Mouse (Mus musculus) liver, postnatal 0 days (tissue): ENCODE results near the gene Tnik. TPM values are rescaled to one million over a fixed set of nuclear protein-coding genes. Genes with fewer than 3 reads are reported as not detected.

Experiments used
- ATAC-seq: fragments of 200-750 bp; cut with Nextera tagmentation; 2 replicates; pipeline ENCODE4 v1.8.0; 2017; ENCODE audit warnings: mild to moderate bottlenecking, moderate library complexity
- DNase-seq: peaks from one replicate; pipeline ENCODE4 v3.0.0-alpha.2; 2016
- H3K27ac ChIP-seq: fragments of 300-500 bp; sonication (generic); 2 replicates; pipeline ENCODE4 v1.5.1; 2014; ENCODE audit warnings: antibody characterized with exemption, moderate library complexity, mild to moderate bottlenecking, low read depth
- H3K27me3 ChIP-seq: fragments of 300-500 bp; sonication (generic); 2 replicates; pipeline ENCODE4 v1.6.1; 2014; ENCODE audit warnings: low read length, control low read depth, mixed read lengths; ENCODE audit not compliant: insufficient read depth
- H3K36me3 ChIP-seq: fragments of 300-500 bp; sonication (generic); replicated peaks from 2 replicates; pipeline ENCODE4 v1.6.1; 2014; ENCODE audit warnings: mild to moderate bottlenecking, control low read depth, low read length, moderate library complexity, mixed read lengths; ENCODE audit not compliant: insufficient read depth
- H3K4me1 ChIP-seq: fragments of 300-500 bp; sonication (generic); 2 replicates; pipeline ENCODE4 v1.6.1; 2014; ENCODE audit warnings: antibody characterized with exemption, mild to moderate bottlenecking, control low read depth; ENCODE audit not compliant: insufficient read depth
- H3K4me2 ChIP-seq: fragments of 300-500 bp; sonication (generic); 2 replicates; pipeline ENCODE4 v1.6.1; 2014; ENCODE audit warnings: low read depth, mild to moderate bottlenecking, low read length, moderate library complexity, mixed read lengths
- H3K4me3 ChIP-seq: fragments of 300-500 bp; sonication (generic); 2 replicates; pipeline ENCODE4 v1.5.1; 2014; ENCODE audit warnings: low read depth, low read length
- H3K9ac ChIP-seq: fragments of 300-500 bp; sonication (generic); replicated peaks from 2 replicates; pipeline ENCODE4 v1.6.1; 2014; ENCODE audit warnings: mild to moderate bottlenecking, moderate library complexity
- H3K9me3 ChIP-seq: fragments of 300-500 bp; sonication (generic); 2 replicates; pipeline ENCODE4 v1.6.1; 2016; ENCODE audit warnings: mild to moderate bottlenecking, control low read depth, low read length, mixed read lengths
- CTCF ChIP-seq: sonication (generic); IDR thresholded peaks from 2 replicates; pipeline ENCODE4 v1.5.1; 2016; ENCODE audit warnings: antibody characterized with exemption, low read depth
- EP300 ChIP-seq: IDR thresholded peaks from 2 replicates; pipeline ENCODE4 v1.6.1; 2016; ENCODE audit warnings: antibody characterized with exemption, low read depth, mild to moderate bottlenecking
- WGBS: fragments of 180-500 bp; shearing (Covaris S2); extraction: QIAGEN DNeasy Blood & Tissue Kit; methylation state at CpG from one replicate; pipeline ENCODE4 v1.1.7; 2014; ENCODE audit not compliant: insufficient replicate concordance; 5-methylcytosine and 5-hydroxymethylcytosine counted together
- polyA plus RNA-seq: library from polyadenylated mRNA; unstranded; fragments of >200 nt; fragmentation: Nextera tagmentation; extraction: Ambion mirVana; gene quantifications from 2 replicates; pipeline ENCODE4 v1.2.1, GENCODE M21; 2015

Tnik gene
- polyA plus RNA-seq, 1 experiment from 2014 or later = 1.0 TPM

DNA sequence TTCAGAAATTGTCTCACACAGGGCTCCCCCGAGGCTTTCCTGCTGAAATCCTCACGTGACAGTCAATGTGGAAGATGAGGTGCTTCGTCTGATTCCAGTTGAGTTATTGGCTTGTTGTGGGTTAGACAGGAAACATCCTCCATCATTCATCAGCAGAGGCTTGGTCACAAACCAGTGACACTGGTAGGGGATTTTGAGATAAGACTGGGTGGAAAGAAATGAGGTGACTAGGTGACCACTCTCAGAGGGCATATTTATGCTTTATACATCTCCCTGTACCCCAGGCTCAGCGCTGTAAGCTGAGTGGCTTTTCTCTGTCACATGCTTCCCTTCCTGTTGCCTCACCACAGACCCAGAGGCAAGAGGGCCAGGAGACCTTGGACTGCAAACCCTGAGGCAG, 184.9 kb downstream of the Tnik start:
- no peak for ATAC-seq
- H3K4me1 ChIP-seq = no peaks in the 10 kb centered on the region
- H3K36me3 ChIP-seq = no peaks in the 10 kb centered on the region
- WGBS = 51% methylated on average over 4 of the region's 4 CpGs
- TF ChIP-seq CTCF (no peak), EP300 (no peak)
- no peak overlapping the region for H3K27ac ChIP-seq
- H3K4me3 ChIP-seq = no peak overlapping the region
- no peak for DNase-seq
- H3K9me3 ChIP-seq = no peaks in the 10 kb centered on the region; the same call in 1 of the 2 replicates
- H3K4me2 ChIP-seq = no peak overlapping the region
- H3K9ac ChIP-seq = no peak overlapping the region
- no peaks in the 10 kb centered on the region for H3K27me3 ChIP-seq

DNA sequence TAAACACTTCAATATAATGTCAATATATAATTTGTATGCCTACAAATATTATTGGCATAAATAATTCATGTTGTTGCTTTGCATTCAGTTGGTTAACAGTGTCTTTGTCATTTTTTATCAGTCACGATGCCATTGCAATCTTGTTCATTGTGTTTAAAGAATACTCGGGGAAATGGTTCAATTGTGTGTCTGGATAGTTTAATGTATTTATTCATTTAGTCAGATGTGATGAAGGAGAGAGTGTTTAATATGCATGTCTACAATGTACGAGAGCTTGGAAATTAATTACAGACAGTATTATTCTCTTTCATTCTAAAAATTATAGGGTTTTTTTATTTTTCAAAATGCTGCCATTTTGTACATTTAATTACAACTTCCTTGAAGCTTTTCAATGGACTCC, 190.4 kb downstream of the Tnik start:
- no peak overlapping the region for H3K4me2 ChIP-seq
- 86% methylated on average over 3 of the region's 3 CpGs for WGBS
- no peaks in the 10 kb centered on the region for H3K36me3 ChIP-seq
- no peaks in the 10 kb centered on the region for H3K27me3 ChIP-seq
- no peak for TF ChIP-seq CTCF
- TF ChIP-seq EP300 = no peak
- no peak overlapping the region for H3K9ac ChIP-seq
- no peaks in the 10 kb centered on the region for H3K4me1 ChIP-seq
- no peak overlapping the region for H3K4me3 ChIP-seq
- H3K9me3 ChIP-seq = no peaks in the 10 kb centered on the region
- no peak for ATAC-seq
- DNase-seq = no peak
- no peak overlapping the region for H3K27ac ChIP-seq

DNA sequence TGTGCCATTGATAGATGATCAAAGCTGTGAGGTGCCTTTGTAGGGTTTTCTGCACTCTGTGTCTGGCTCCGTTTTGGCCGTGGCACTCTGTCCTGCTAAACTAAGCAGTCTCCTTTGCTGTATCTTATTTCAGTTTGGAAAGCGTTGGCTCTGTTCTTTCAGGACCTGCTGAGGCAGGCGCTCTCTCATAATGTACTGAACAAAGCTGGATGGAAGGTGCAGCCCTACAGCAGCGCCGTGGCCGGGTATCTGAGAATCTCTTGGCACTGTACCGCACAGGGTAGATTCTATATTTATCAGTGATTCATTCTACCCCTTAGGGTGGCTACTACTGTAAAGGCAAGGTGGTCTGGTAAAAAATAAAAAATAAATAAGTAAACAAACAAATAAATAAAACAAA, 193.8 kb downstream of the Tnik start:
- no peak overlapping the region for H3K27ac ChIP-seq
- no peaks in the 10 kb centered on the region for H3K36me3 ChIP-seq
- no peaks in the 10 kb centered on the region for H3K4me1 ChIP-seq
- DNase-seq (no peak), ATAC-seq (no peak)
- WGBS = 80% methylated on average over 8 of the region's 8 CpGs
- H3K9me3 ChIP-seq = no peaks in the 10 kb centered on the region
- no peak overlapping the region for H3K9ac ChIP-seq
- H3K4me2 ChIP-seq = no peak overlapping the region
- no peaks in the 10 kb centered on the region for H3K27me3 ChIP-seq
- TF ChIP-seq CTCF = no peak
- TF ChIP-seq EP300 = no peak
- H3K4me3 ChIP-seq = no peak overlapping the region

DNA sequence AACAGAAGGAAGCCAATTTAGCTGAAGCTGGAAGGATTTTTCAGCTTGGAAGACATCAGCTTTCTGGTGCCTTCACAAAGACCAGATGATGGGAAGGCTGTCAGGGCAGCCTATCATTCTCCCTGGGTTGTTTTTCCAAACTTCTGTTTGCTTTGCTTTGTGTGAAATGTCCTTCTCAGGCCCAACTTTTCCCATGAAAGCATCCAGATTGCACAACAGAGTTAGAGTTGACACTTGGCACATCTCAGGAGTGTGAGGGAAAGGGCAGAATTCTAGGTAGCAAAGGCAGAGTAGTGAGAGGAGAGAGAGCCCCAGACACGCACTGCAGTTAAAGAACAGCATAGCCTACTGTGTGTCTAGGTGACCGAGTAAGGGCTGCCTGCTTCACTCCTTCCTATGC, 194.5 kb downstream of the Tnik start:
- DNase-seq (no peak), ATAC-seq (no peak)
- H3K9ac ChIP-seq = no peak overlapping the region
- H3K27me3 ChIP-seq = no peaks in the 10 kb centered on the region
- no peaks in the 10 kb centered on the region for H3K9me3 ChIP-seq
- H3K4me1 ChIP-seq = no peaks in the 10 kb centered on the region
- H3K36me3 ChIP-seq = no peaks in the 10 kb centered on the region
- 70% methylated on average over 2 of the region's 2 CpGs for WGBS
- no peak overlapping the region for H3K27ac ChIP-seq
- TF ChIP-seq CTCF = no peak
- no peak for TF ChIP-seq EP300
- H3K4me3 ChIP-seq = no peak overlapping the region
- no peak overlapping the region for H3K4me2 ChIP-seq

DNA sequence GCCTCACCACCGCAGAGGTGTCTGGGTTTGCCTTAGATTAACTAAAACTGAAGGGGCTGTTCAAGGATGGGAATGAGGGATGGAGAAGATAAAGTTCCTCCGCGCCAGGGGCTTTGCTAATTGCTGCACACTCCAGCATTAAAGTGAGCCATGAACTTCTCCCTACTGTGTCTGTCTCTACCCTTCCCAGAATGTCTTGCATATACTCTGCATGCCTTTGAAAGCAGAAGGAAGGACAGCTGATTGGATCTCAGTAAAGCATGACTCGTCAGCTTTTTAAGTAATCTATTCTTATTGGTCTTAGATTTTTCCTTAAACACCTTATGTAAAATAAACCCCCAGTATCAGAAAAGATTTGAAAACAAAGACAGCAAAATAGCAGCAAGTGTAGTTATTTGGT, 203.7 kb downstream of the Tnik start:
- Histone ChIP-seq H3K36me3 (no peaks in the 10 kb centered on the region), H3K4me1 (no peaks in the 10 kb centered on the region), H3K9ac (no peak overlapping the region), H3K4me3 (no peak overlapping the region), H3K4me2 (no peak overlapping the region), H3K9me3 (no peaks in the 10 kb centered on the region), H3K27ac (no peak overlapping the region), H3K27me3 (no peaks in the 10 kb centered on the region)
- ATAC-seq (no peak), DNase-seq (no peak)
- WGBS = 68% methylated on average over 4 of the region's 4 CpGs
- TF ChIP-seq CTCF (no peak), EP300 (no peak)

DNA sequence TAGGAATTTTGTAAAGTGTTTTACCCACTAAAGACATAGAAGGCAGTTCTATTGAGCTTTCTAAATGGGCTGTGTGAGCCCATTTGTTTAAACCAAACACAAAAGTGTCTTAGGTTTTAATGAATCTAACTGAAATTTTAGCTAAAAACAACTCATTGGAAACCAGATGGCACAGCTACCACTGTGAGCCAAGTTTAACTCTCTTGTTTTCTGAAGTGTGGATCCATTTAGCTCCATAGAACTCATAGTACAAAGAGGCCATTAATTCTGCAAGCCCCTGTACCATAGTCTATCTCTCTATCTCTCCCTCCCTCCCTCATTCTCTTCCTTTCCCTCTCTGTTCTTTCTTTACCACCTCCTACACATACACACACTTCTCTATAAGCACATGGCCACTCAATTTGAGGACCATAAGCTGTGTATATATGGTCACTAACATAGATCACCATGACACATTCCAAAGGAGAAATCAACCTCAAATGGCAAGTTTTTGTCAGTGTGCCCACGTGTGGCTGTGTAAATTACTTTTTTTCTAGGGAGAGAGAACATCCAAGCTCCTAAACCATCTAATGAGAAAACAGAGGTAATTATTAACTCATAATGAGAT, 204.2 kb downstream of the Tnik start:
- Histone ChIP-seq H3K4me2 (no peak overlapping the region), H3K4me3 (no peak overlapping the region), H3K4me1 (no peaks in the 10 kb centered on the region), H3K9ac (no peak overlapping the region), H3K27me3 (no peaks in the 10 kb centered on the region), H3K9me3 (no peaks in the 10 kb centered on the region), H3K27ac (no peak overlapping the region), H3K36me3 (no peaks in the 10 kb centered on the region)
- DNase-seq = no peak
- TF ChIP-seq EP300 = no peak
- TF ChIP-seq CTCF = no peak
- WGBS = 50% methylated on average over 1 of the region's 1 CpGs
- ATAC-seq = no peak

DNA sequence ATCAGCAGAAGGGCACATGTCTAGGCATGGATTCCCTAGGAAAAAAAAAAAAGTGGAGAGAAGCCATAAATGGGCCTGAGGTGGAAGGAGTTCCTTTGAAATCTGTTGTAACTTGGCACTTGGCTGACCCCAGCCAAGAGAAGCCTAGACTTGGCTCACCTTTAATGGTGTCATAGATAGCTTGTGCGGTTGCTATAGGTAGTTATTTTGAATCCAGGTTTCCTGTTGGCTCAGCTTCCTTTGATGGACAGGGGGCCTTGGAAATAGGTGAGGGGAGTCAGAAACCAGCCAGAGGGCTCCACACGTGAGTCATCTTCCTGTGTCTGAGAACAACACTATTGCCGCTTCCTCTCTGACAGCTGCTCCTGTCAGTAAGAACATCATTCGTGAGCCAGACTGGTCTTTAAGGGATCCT, 204.9 kb downstream of the Tnik start:
- DNase-seq = no peak
- Histone ChIP-seq H3K9ac (no peak overlapping the region), H3K4me3 (no peak overlapping the region), H3K4me1 (no peaks in the 10 kb centered on the region), H3K27me3 (no peaks in the 10 kb centered on the region), H3K4me2 (no peak overlapping the region), H3K36me3 (no peaks in the 10 kb centered on the region), H3K9me3 (no peaks in the 10 kb centered on the region), H3K27ac (no peak overlapping the region)
- ATAC-seq = no peak
- 43% methylated on average over 4 of the region's 4 CpGs for WGBS
- TF ChIP-seq CTCF (no peak), EP300 (no peak)
